Mouse (Mus musculus): ENCODE measurements around the gene Pgk1.

Pgk1 gene

DNA sequence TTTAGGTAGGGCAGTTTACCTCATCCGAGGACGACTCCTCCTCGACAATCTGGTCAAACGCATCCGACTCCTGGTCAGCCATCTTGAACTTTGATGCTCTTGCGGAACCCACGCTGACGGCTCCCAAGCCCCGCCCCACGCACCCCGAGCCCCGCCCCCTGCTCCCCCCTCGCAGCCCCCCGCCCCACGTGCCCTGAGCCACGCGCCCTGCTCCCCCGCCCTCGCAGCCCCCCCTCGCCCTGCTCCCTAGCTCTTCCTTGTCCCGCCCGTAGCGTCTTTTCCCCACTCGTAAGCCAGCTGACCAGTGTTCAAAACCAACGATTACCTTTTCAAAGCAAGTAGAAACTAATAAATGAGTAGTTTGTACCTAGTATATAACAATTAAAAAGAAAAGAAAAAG, 34.2 kb downstream of the Pgk1 start, which contains the start of gene Taf9b:
Taf9b (minus strand) TSS at position 101 of the 400 bp plus-strand sequence.
- no peak for DNase-seq

Data from kidney, adult 9 months (tissue).